In genomic region chr5:139174141-139174540, GRCm38 (mm10) we compare ENCODE assay signal across 11 mouse cellular contexts. TPM values are rescaled to one million over a fixed set of nuclear protein-coding genes. Genes with fewer than 3 reads are reported as not detected.
DNase-seq lines count a peak whose midpoint lies in the region; ATAC-seq and TF ChIP-seq lines count a peak whose summit lies in the region.
"Had no signal": no experiment of that assay in that cellular context is flagged by ENCODE, and none has a peak within 500 bp of the region (broad histone marks: within the 10 kb centered on the region; RNA-seq: fewer than 3 reads in every experiment).

No protein-coding gene starts in this region.

- H3K27me3 ChIP-seq in embryonic facial prominence, embryonic 12.5 days = no peaks in the 10 kb centered on the region
- H3K27me3 ChIP-seq in embryonic facial prominence, embryonic 10.5 days (replicated peaks; ENCODE audit: low read depth, poor library complexity, severe bottlenecking) = no peaks in the 10 kb centered on the region
- H3K27me3 ChIP-seq in kidney, postnatal 0 days (ENCODE audit: insufficient read depth, low read length) = no peaks in the 10 kb centered on the region
- no peaks in the 10 kb centered on the region for H3K27me3 ChIP-seq in hindbrain, embryonic 15.5 days
- no peaks in the 10 kb centered on the region for H3K27me3 ChIP-seq in midbrain, embryonic 16.5 days (ENCODE audit: control insufficient read depth, insufficient read depth, low read depth, low read length)

- no peak for DNase-seq in embryonic facial prominence, embryonic 10.5 days (ENCODE audit: low spot score)
- peak; percentile 70 for DNase-seq in kidney, postnatal 0 days (ENCODE audit: low spot score)
- DNase-seq in kidney, adult 18-20 months = no peak
- DNase-seq in left cerebral cortex, adult 2 months (ENCODE audit: extremely low spot score in 1 of 2, low spot score in 2 of 2) = no peak
- DNase-seq in MN1 (ENCODE audit: low spot score) = no peak
- DNase-seq: cerebellum, postnatal 36 days; gastrocnemius, postnatal 36 days; lung, adult 18-20 months had no signal

- H3K9ac ChIP-seq in embryonic facial prominence, embryonic 12.5 days = no peak overlapping the region
- peak overlapping the region; percentile 47; the same call in 1 of the 2 replicates for H3K9ac ChIP-seq in kidney, postnatal 0 days (ENCODE audit: low read depth, low read length)
- H3K9ac ChIP-seq in hindbrain, embryonic 15.5 days = 0 out of 2 replicates have a peak overlapping the region, but pooled peaks have one; percentile 7
- H3K9ac ChIP-seq in midbrain, embryonic 16.5 days (ENCODE audit: low read depth, low read length) = peak overlapping the region; percentile 18; the same call in 1 of the 2 replicates

- peaks cover 67% of the 10 kb centered on the region for H3K36me3 ChIP-seq in embryonic facial prominence, embryonic 12.5 days
- H3K36me3 ChIP-seq in embryonic facial prominence, embryonic 10.5 days (replicated peaks) = peaks cover 96% of the 10 kb centered on the region
- H3K36me3 ChIP-seq in kidney, postnatal 0 days (ENCODE audit: insufficient read depth, low read length) = peaks cover 27% of the 10 kb centered on the region
- peaks cover 8% of the 10 kb centered on the region for H3K36me3 ChIP-seq in hindbrain, embryonic 15.5 days
- H3K36me3 ChIP-seq in midbrain, embryonic 16.5 days (ENCODE audit: control insufficient read depth, insufficient read depth, low read length) = peaks cover 9% of the 10 kb centered on the region; the same call in 1 of the 2 replicates

- no peaks in the 10 kb centered on the region for H3K9me3 ChIP-seq in embryonic facial prominence, embryonic 12.5 days
- H3K9me3 ChIP-seq in embryonic facial prominence, embryonic 10.5 days = no peaks in the 10 kb centered on the region
- no peaks in the 10 kb centered on the region for H3K9me3 ChIP-seq in kidney, postnatal 0 days (replicated peaks; ENCODE audit: low read length)
- no peaks in the 10 kb centered on the region for H3K9me3 ChIP-seq in hindbrain, embryonic 15.5 days
- no peaks in the 10 kb centered on the region for H3K9me3 ChIP-seq in midbrain, embryonic 16.5 days (replicated peaks; ENCODE audit: control insufficient read depth, low read length, poor library complexity, severe bottlenecking)

- TF ChIP-seq CTCF in kidney, postnatal 0 days (IDR thresholded peaks at IDR 0.05; ENCODE audit: low read depth) = no peak
- no peak for TF ChIP-seq CTCF in left cerebral cortex, adult 2 months (IDR thresholded peaks at IDR 0.05)

- no peak overlapping the region for H3K4me3 ChIP-seq in embryonic facial prominence, embryonic 12.5 days
- H3K4me3 ChIP-seq in embryonic facial prominence, embryonic 10.5 days = no peak overlapping the region
- H3K4me3 ChIP-seq in kidney, postnatal 0 days (replicated peaks; ENCODE audit: low read depth, low read length) = no peak overlapping the region
- no peak overlapping the region for H3K4me3 ChIP-seq in hindbrain, embryonic 15.5 days
- no peak overlapping the region for H3K4me3 ChIP-seq in midbrain, embryonic 16.5 days (ENCODE audit: low read depth, low read length)
- no peak overlapping the region for H3K4me3 ChIP-seq in left cerebral cortex, adult 2 months

- intact Hi-C loops in left cerebral cortex, adult 2 months (cut with DNase I) = no loop called here

- H3K4me1 ChIP-seq in embryonic facial prominence, embryonic 12.5 days = no peaks in the 10 kb centered on the region
- no peaks in the 10 kb centered on the region for H3K4me1 ChIP-seq in embryonic facial prominence, embryonic 10.5 days
- peaks cover 14% of the 10 kb centered on the region; the same call in 1 of the 2 replicates for H3K4me1 ChIP-seq in kidney, postnatal 0 days (replicated peaks; ENCODE audit: insufficient read depth, low read length)
- H3K4me1 ChIP-seq in hindbrain, embryonic 15.5 days (replicated peaks) = peaks cover 4% of the 10 kb centered on the region
- peaks cover 14% of the 10 kb centered on the region for H3K4me1 ChIP-seq in midbrain, embryonic 16.5 days (ENCODE audit: control insufficient read depth, insufficient read depth, low read length)

- H3K27ac ChIP-seq in embryonic facial prominence, embryonic 12.5 days = 0 out of 2 replicates have a peak overlapping the region, but pooled peaks have one; percentile 12
- H3K27ac ChIP-seq in embryonic facial prominence, embryonic 10.5 days (replicated peaks) = no peak overlapping the region
- peak overlapping the region; percentile 75 for H3K27ac ChIP-seq in kidney, postnatal 0 days
- H3K27ac ChIP-seq in hindbrain, embryonic 15.5 days (replicated peaks) = peak overlapping the region; percentile 59
- peak overlapping the region; percentile 70 for H3K27ac ChIP-seq in midbrain, embryonic 16.5 days (ENCODE audit: low read length)
- H3K27ac ChIP-seq in left cerebral cortex, adult 2 months = no peak overlapping the region

- ATAC-seq in embryonic facial prominence, embryonic 12.5 days (ENCODE audit: insufficient number of reproducible peaks, insufficient read depth, low FRiP score, low TSS enrichment) = no peak
- no peak for ATAC-seq in kidney, postnatal 0 days (replicated peaks; ENCODE audit: low FRiP score, low read depth)
- ATAC-seq in hindbrain, embryonic 15.5 days (ENCODE audit: low FRiP score, low read depth) = no peak
- peak; percentile 54 for ATAC-seq in midbrain, embryonic 16.5 days

- no peak overlapping the region for H3K4me2 ChIP-seq in embryonic facial prominence, embryonic 12.5 days (replicated peaks)
- no peak overlapping the region for H3K4me2 ChIP-seq in kidney, postnatal 0 days (ENCODE audit: low read length)
- no peak overlapping the region for H3K4me2 ChIP-seq in hindbrain, embryonic 15.5 days
- no peak overlapping the region for H3K4me2 ChIP-seq in midbrain, embryonic 16.5 days (ENCODE audit: low read length)

- 78% methylated on average over 10 of the region's 10 CpGs for WGBS in embryonic facial prominence, embryonic 12.5 days
- 79% methylated on average over 10 of the region's 10 CpGs for WGBS in embryonic facial prominence, embryonic 10.5 days
- WGBS in kidney, postnatal 0 days = 18% methylated on average over 10 of the region's 10 CpGs
- 70% methylated on average over 10 of the region's 10 CpGs for WGBS in hindbrain, embryonic 15.5 days
- WGBS in midbrain, embryonic 16.5 days = 58% methylated on average over 10 of the region's 10 CpGs

RNA-seq across cellular contexts. Expression of gene Dnaaf5, which starts 24.1 kb away (rescaled TPM):
- polyA plus RNA-seq in embryonic facial prominence, embryonic 12.5 days (2016; fragmentation: Nextera tagmentation; extraction: Ambion mirVana) = 6.0 TPM in 2 replicates
- polyA plus RNA-seq in embryonic facial prominence, embryonic 10.5 days (2016; fragmentation: Nextera tagmentation; extraction: Ambion mirVana) = 9.6 and 10.6 TPM in 2 replicates
- polyA plus RNA-seq in kidney, postnatal 0 days (2015; fragmentation: Nextera tagmentation; extraction: Ambion mirVana) = 4.7 and 5.3 TPM in 2 replicates
- polyA plus RNA-seq in hindbrain, embryonic 15.5 days (2015; fragmentation: Nextera tagmentation; extraction: Ambion mirVana) = 3.8 and 6.1 TPM in 2 replicates
- polyA plus RNA-seq in midbrain, embryonic 16.5 days (2015; fragmentation: Nextera tagmentation; extraction: Ambion mirVana) = 3.2 and 3.5 TPM in 2 replicates
- total RNA-seq in left cerebral cortex, adult 2 months (2021) = 1 to 10 TPM; 7.4 to 8.2 TPM

RNA-seq across cellular contexts. Expression of gene Prkar1b, which starts 24.3 kb away (rescaled TPM):
- polyA plus RNA-seq in embryonic facial prominence, embryonic 12.5 days (2016; fragmentation: Nextera tagmentation; extraction: Ambion mirVana) = 26.2 and 28.5 TPM in 2 replicates
- polyA plus RNA-seq in embryonic facial prominence, embryonic 10.5 days (2016; fragmentation: Nextera tagmentation; extraction: Ambion mirVana) = 7.3 and 9.0 TPM in 2 replicates
- 19.3 and 21.8 TPM in 2 replicates for polyA plus RNA-seq in kidney, postnatal 0 days (2015; fragmentation: Nextera tagmentation; extraction: Ambion mirVana)
- 284 and 294 TPM in 2 replicates for polyA plus RNA-seq in hindbrain, embryonic 15.5 days (2015; fragmentation: Nextera tagmentation; extraction: Ambion mirVana)
- polyA plus RNA-seq in midbrain, embryonic 16.5 days (2015; fragmentation: Nextera tagmentation; extraction: Ambion mirVana) = 327 and 368 TPM in 2 replicates
- total RNA-seq in left cerebral cortex, adult 2 months (2021) = 100 to 1,000 TPM; 767 to 781 TPM

RNA-seq across cellular contexts. Expression of gene Sun1, which starts 26.3 kb away (rescaled TPM):
- 49.3 and 53.0 TPM in 2 replicates for polyA plus RNA-seq in embryonic facial prominence, embryonic 12.5 days (2016; fragmentation: Nextera tagmentation; extraction: Ambion mirVana)
- 50.5 and 50.6 TPM in 2 replicates for polyA plus RNA-seq in embryonic facial prominence, embryonic 10.5 days (2016; fragmentation: Nextera tagmentation; extraction: Ambion mirVana)
- 35.0 and 38.6 TPM in 2 replicates for polyA plus RNA-seq in kidney, postnatal 0 days (2015; fragmentation: Nextera tagmentation; extraction: Ambion mirVana)
- polyA plus RNA-seq in hindbrain, embryonic 15.5 days (2015; fragmentation: Nextera tagmentation; extraction: Ambion mirVana) = 40.8 and 45.3 TPM in 2 replicates
- polyA plus RNA-seq in midbrain, embryonic 16.5 days (2015; fragmentation: Nextera tagmentation; extraction: Ambion mirVana) = 47.4 and 48.5 TPM in 2 replicates
- 100 to 1,000 TPM; 135 to 147 TPM for total RNA-seq in left cerebral cortex, adult 2 months (2021)

Comparison
In these comparisons a context has a peak if more than half of its experiments do, and no peak if none do; other contexts are left out.
1. H3K27ac ChIP-seq: peak in embryonic facial prominence, embryonic 12.5 days (single experiment), kidney, postnatal 0 days (single experiment), hindbrain, embryonic 15.5 days (single experiment) and midbrain, embryonic 16.5 days (single experiment); none in embryonic facial prominence, embryonic 10.5 days (single experiment) and left cerebral cortex, adult 2 months (single experiment).